Mouse (Mus musculus): ENCODE data around the gene Wdfy2.

DNA sequence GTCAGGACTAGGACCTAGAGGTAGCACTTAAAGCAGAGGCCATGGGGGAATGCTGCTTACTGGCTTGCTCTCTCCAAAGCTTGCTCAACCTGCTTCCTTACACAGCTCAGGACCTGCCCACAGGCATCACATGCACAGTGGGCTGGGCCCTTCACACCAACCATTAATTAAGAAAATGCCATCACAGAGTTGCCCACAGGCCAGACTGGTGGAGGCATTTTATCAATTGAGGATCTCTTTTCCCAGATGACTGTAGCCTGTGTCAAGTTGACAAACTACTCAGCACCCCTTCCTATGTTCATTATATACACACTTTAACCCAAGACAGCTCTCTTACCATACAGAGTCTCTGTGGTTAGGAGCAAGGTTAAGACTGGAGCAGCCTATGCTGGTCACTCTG is 4.2 kb downstream of the Wdfy2 start:
- TF ChIP-seq POLR2A (IDR thresholded peaks at IDR 0.05; ENCODE audit: extremely low read depth, insufficient read depth, low read length) (no peak), CTCF (IDR thresholded peaks at IDR 0.05; ENCODE audit: low read depth, low read length) (no peak)

Data from liver, adult 2 months (tissue).